Mouse (Mus musculus) intestine, embryonic 16.5 days (tissue): ENCODE results near the gene Aplf. TPM values are rescaled to one million over a fixed set of nuclear protein-coding genes. Genes with fewer than 3 reads are reported as not detected.

Experiments used
- ATAC-seq: fragments of 200-750 bp; cut with Nextera tagmentation; 2 replicates; pipeline ENCODE4 v1.8.0; 2017; ENCODE audit warnings: moderate TSS enrichment, moderate library complexity
- H3K27ac ChIP-seq: fragments of 300-500 bp; sonication (generic); 2 replicates; pipeline ENCODE4 v1.5.1; 2014; ENCODE audit warnings: mild to moderate bottlenecking, low read length
- H3K27me3 ChIP-seq: fragments of 300-500 bp; sonication (generic); replicated peaks from 2 replicates; pipeline ENCODE4 v1.6.1; 2014; ENCODE audit warnings: low read length, control low read depth, mixed read lengths; ENCODE audit not compliant: control insufficient read depth, insufficient read depth
- H3K36me3 ChIP-seq: fragments of 300-500 bp; sonication (generic); 2 replicates; pipeline ENCODE4 v1.6.1; 2014; ENCODE audit warnings: low read length, control low read depth; ENCODE audit not compliant: control insufficient read depth, insufficient read depth
- H3K4me1 ChIP-seq: fragments of 300-500 bp; sonication (generic); 2 replicates; pipeline ENCODE4 v1.6.1; 2014; ENCODE audit warnings: low read length, control low read depth, mixed read lengths; ENCODE audit not compliant: control insufficient read depth, insufficient read depth
- H3K4me2 ChIP-seq: fragments of 300-500 bp; sonication (generic); 2 replicates; pipeline ENCODE4 v1.6.1; 2014; ENCODE audit warnings: low read depth, low read length, control low read depth
- H3K4me3 ChIP-seq: fragments of 300-500 bp; sonication (generic); 2 replicates; pipeline ENCODE4 v1.5.1; 2014; ENCODE audit warnings: mild to moderate bottlenecking, low read length
- H3K9ac ChIP-seq: fragments of 300-500 bp; sonication (generic); 2 replicates; pipeline ENCODE4 v1.6.1; 2014; ENCODE audit warnings: low read depth, low read length
- H3K9me3 ChIP-seq: fragments of 300-500 bp; sonication (generic); 2 replicates; pipeline ENCODE4 v1.6.1; 2016; ENCODE audit warnings: low read length, control low read depth; ENCODE audit not compliant: control insufficient read depth
- WGBS: fragments of 180-500 bp; shearing (Covaris S2); extraction: QIAGEN DNeasy Blood & Tissue Kit; methylation state at CpG from one replicate; pipeline ENCODE4 v1.1.7; 2014; 5-methylcytosine and 5-hydroxymethylcytosine counted together
- polyA plus RNA-seq: library from polyadenylated mRNA; unstranded; fragments of >200 nt; fragmentation: Nextera tagmentation; extraction: Ambion mirVana; gene quantifications from 2 replicates; pipeline ENCODE4 v1.2.1, GENCODE M21; 2015

The Aplf gene
- 13.0 and 14.2 TPM in 2 replicates for polyA plus RNA-seq

- peak within 1 kb of the TSS; percentile 81 for H3K9ac ChIP-seq
- no peaks in the 10 kb centered on the region for H3K9me3 ChIP-seq
- peak within 1 kb of the TSS; percentile 84 for H3K4me3 ChIP-seq
- ATAC-seq: peak; percentile 100
- no peaks in the 10 kb centered on the region for H3K36me3 ChIP-seq
- H3K4me2 ChIP-seq: peak within 1 kb of the TSS; percentile 81
- under 1% methylated on average over 33 of the region's 33 CpGs for WGBS
- peaks cover 12% of the 10 kb centered on the region for H3K4me1 ChIP-seq
- no peaks in the 10 kb centered on the region for H3K27me3 ChIP-seq
- H3K27ac ChIP-seq: peak within 1 kb of the TSS; percentile 88
Measured at GRCm38 (mm10) chr6:87671771-87672517, at the start of gene Aplf. Gene Aplf (minus strand): TSS chr6:87672193.

DNA sequence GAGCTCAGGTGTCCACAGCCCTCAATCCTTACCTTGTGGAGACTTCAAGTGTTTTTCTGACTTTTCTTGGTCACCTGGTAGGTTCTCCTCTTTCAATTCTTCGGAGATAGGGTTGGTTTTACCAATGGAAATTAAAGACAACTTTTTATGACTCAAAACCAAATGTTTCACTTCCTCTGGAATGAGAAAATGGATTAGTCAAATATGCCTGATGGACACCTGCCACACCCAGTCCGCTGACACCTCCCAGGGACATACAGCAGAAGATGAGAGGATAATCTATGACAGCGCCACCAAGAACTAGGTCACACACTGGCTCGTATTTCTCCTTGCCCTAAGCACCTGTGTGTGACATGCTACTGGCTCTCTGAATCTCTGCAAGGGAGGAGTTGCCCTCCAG is 42.1 kb upstream of the Aplf start:
- Histone ChIP-seq H3K27me3 (no peaks in the 10 kb centered on the region), H3K4me2 (no peak overlapping the region), H3K4me3 (no peak overlapping the region), H3K9ac (no peak overlapping the region), H3K4me1 (no peaks in the 10 kb centered on the region), H3K27ac (no peak overlapping the region), H3K36me3 (no peaks in the 10 kb centered on the region), H3K9me3 (no peaks in the 10 kb centered on the region)
- 82% methylated on average over 4 of the region's 4 CpGs for WGBS
- ATAC-seq: no peak

DNA sequence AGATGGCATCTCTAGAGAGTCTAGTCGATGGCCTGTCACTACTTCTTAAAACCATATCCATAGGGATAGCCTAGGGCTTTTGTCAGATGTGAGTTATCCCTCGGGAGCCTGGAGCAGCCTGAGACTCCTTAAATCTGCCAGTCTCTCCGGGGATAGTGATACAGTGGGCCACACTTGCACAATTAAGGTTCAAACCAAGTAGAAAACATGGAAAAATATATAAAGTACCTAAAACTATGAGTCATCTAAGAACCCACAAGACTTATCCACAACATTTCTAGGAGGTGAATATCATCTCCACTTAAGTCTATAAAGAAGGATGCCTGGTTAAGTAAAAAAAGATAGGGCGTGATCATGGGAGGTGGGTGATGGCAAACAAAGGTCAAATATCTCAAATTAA is 40.3 kb upstream of the Aplf start:
- 86% methylated on average over 4 of the region's 4 CpGs for WGBS
- H3K27ac ChIP-seq: no peak overlapping the region
- no peak for ATAC-seq

DNA sequence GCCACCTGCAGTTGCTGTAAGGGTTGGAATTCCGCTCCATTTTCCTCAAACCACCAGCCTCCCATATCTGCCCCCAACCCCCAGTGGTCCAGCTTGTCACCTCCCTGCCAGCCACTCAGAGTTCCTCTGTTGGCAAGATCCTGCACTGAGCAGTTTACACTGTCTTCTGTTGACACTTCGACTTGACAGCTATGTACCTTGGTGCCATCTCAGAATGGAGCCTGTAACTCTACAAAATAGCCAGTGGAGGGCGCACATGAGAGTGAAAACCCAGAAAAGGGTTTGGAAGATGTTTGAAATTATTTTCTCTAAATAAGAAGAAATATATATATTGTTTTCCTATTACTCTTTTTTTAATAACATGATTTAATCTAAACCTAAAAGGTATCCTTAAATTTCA is 34.3 kb upstream of the Aplf start:
- Histone ChIP-seq H3K9ac (no peak overlapping the region), H3K9me3 (no peaks in the 10 kb centered on the region), H3K27me3 (no peaks in the 10 kb centered on the region), H3K27ac (no peak overlapping the region), H3K4me1 (no peaks in the 10 kb centered on the region), H3K4me2 (no peak overlapping the region), H3K4me3 (no peak overlapping the region), H3K36me3 (no peaks in the 10 kb centered on the region)
- WGBS: 40% methylated on average over 3 of the region's 3 CpGs
- no peak for ATAC-seq

More for the DNA sequence above, 40.3 kb upstream of the Aplf start:
- Histone ChIP-seq H3K4me1 (no peaks in the 10 kb centered on the region), H3K9me3 (no peaks in the 10 kb centered on the region), H3K27me3 (no peaks in the 10 kb centered on the region), H3K36me3 (no peaks in the 10 kb centered on the region), H3K4me2 (no peak overlapping the region), H3K4me3 (no peak overlapping the region), H3K9ac (no peak overlapping the region)

DNA sequence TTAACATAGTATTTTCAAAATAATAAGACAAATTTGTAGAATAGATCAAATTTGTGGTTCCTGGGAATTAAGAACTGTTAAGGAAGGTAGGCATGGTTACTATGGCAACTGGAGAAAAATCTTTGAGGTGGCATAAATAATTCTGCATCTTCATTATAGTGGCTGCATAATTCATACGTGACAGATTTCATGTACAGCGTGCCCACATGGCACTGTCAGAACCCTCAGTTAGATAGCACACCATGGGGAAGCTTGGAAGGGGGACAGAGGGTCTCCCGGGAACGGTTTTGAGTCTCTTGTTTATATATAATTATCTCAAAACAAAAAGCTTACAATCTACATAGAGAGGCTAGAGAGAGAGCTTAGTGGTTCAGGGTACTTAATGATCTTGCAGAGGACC is 24.6 kb upstream of the Aplf start:
- no peak for ATAC-seq
- Histone ChIP-seq H3K36me3 (no peaks in the 10 kb centered on the region), H3K4me2 (no peak overlapping the region), H3K9ac (no peak overlapping the region), H3K27ac (no peak overlapping the region), H3K9me3 (no peaks in the 10 kb centered on the region), H3K4me1 (no peaks in the 10 kb centered on the region), H3K27me3 (no peaks in the 10 kb centered on the region), H3K4me3 (no peak overlapping the region)
- WGBS: 96% methylated on average over 4 of the region's 4 CpGs

- ATAC-seq: no peak
- no peak overlapping the region for H3K27ac ChIP-seq
- H3K4me3 ChIP-seq: no peak overlapping the region
- no peaks in the 10 kb centered on the region for H3K36me3 ChIP-seq
- no peak overlapping the region for H3K4me2 ChIP-seq
- no peak overlapping the region for H3K9ac ChIP-seq
- 65% methylated on average over 3 of the region's 3 CpGs for WGBS
- no peaks in the 10 kb centered on the region for H3K27me3 ChIP-seq
- H3K4me1 ChIP-seq: no peaks in the 10 kb centered on the region
- H3K9me3 ChIP-seq: no peaks in the 10 kb centered on the region
Measured at GRCm38 (mm10) chr6:87695947-87696346, 24.0 kb upstream of the Aplf start.

DNA sequence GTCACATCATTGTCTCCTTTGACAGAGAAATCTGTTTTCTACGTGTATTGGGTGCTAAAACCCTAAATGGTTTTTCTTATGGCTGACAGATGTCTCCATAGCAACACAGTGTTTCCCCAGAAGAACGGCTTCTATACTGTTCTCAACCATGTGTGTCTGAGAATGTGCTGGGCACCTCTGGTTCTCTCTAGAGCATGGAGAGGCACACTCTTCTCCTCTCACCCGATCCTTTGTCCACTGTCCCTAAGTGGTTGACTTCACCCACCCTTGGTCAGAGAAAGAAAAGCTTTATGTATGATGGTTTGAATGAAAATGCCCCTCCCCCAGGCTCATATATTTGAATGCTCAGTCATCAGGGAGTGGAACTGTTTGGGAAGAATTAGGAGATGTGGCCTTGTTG is 8.4 kb upstream of the Aplf start:
- Histone ChIP-seq H3K9me3 (no peaks in the 10 kb centered on the region), H3K27ac (no peak overlapping the region), H3K4me1 (no peaks in the 10 kb centered on the region), H3K9ac (no peak overlapping the region), H3K36me3 (no peaks in the 10 kb centered on the region), H3K27me3 (no peaks in the 10 kb centered on the region), H3K4me3 (no peak overlapping the region), H3K4me2 (no peak overlapping the region)
- WGBS: 76% methylated on average over 3 of the region's 3 CpGs
- no peak for ATAC-seq

- Histone ChIP-seq H3K27me3 (no peaks in the 10 kb centered on the region), H3K9me3 (no peaks in the 10 kb centered on the region), H3K36me3 (no peaks in the 10 kb centered on the region), H3K9ac (peak overlapping the region; percentile 59), H3K27ac (peak overlapping the region; percentile 46; the same call in 1 of the 2 replicates), H3K4me3 (peak overlapping the region; percentile 39), H3K4me2 (peak overlapping the region; percentile 58), H3K4me1 (peaks cover 12% of the 10 kb centered on the region)
- WGBS: 47% methylated on average over 4 of the region's 4 CpGs
- no peak for ATAC-seq
Measured at GRCm38 (mm10) chr6:87672661-87673060, 668 bp upstream of the Aplf start.

- no peaks in the 10 kb centered on the region for H3K9me3 ChIP-seq
- no peaks in the 10 kb centered on the region for H3K27me3 ChIP-seq
- H3K36me3 ChIP-seq: no peaks in the 10 kb centered on the region
- no peak for ATAC-seq
- H3K9ac ChIP-seq: peak overlapping the region; percentile 81
- H3K4me1 ChIP-seq: peaks cover 12% of the 10 kb centered on the region
- peak overlapping the region; percentile 84 for H3K4me3 ChIP-seq
- 4% methylated on average over 8 of the region's 8 CpGs for WGBS
- H3K4me2 ChIP-seq: peak overlapping the region; percentile 81
- H3K27ac ChIP-seq: peak overlapping the region; percentile 88
Measured at GRCm38 (mm10) chr6:87671353-87671752, 640 bp downstream of the Aplf start.
